Mouse (Mus musculus) urinary bladder, adult 2 months (tissue): ENCODE measurements around the gene Klhl10. TPM values are rescaled to one million over a fixed set of nuclear protein-coding genes. Genes with fewer than 3 reads are reported as not detected.

Source experiments
- DNase-seq: peaks from one replicate; pipeline ENCODE4 v3.0.0; 2022; ENCODE audit warnings: low spot score
- polyA plus RNA-seq: library from polyadenylated mRNA; depleted of rRNA; stranded (reverse); fragments of >200 nt; gene quantifications from 2 replicates; pipeline ENCODE4 v1.2.3, GENCODE M21; 2012

Gene Klhl10
- polyA plus RNA-seq, 1 experiment, result 1.3 TPM

DNA sequence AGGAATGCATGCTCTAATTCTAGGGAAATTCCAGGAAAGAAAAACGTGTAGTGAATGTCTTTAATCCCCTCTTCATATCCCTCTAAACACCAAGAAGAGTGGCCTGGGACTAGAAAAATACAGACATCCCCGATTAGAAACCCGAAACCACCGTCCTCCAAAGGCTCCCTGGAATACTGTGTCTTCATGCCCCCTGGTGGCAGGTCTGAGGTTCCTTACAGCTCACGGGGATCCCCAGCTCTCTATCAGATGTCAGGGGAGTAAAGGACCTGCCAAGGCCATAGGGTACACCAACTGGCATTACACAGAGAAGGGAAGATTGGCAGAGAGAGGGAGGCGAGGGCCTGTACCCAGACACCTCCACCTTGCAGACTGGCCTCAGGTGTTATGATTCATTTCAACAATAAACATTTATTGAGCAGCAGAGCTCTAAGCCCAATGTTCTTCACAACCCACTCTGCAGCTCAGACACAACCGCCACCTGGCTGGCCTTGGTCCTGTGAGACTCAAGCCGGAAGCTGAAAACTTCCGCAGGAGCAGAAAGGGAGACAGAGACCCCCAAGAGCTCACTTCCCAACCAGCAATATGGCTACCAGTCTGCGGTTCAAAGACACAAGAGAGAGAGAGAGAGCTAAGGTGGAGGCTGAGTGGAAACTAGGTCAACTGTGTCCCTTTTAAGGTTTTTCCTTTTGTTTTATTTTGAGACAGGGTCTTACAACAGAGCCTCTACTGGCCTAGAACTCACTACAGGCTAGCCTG, 33.5 kb upstream of the Klhl10 start:
- no peak for DNase-seq

DNA sequence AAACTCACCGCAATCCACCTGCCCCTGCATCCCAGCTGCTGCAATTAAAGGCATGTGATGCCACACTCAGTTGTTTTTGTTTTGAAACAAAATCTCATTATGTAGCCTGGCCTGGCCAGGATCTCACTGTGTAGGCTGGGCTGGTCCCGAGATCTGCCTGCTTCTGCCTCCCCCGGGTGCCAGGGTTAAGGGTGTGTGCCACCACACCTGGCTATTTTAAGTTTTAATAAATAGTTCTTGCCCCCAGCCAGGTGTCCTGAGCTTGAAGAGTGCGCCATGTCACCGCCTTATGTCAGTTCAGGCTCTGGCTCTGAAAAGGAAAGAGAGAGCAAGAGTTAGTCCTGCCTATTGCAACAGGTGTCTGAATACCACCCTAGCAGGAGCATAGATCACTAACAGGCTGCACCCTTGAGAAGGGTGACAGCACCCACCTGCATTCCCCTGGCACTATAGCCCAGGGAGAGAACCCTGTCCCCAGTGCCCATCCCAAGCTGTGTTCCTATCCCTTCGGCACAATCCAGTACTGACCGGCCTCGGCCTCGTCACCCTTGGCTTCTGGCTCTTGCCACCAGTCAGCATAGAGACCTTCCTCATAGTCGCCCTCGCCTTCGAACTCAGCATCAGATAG, 32.8 kb upstream of the Klhl10 start:
- DNase-seq, result no peak

DNA sequence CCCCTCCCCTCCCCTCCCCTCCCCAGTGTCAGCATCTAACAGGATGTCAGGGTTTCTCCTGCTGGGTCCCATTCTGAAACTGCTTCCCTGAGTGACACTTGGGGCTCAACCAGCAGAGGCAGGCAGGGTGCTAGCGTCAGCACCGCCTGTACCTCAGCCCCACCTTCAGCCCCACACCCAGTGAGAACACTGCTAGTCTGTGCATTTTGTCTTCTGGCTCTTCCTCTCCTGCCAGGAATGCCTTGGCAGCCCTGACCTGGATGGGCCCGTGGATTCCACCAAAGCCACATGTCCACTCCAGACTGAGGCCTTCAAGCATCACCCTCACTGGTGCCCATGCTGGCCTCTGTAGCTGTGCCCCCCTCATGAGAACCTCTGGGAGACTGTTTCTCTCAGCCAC, 32.0 kb upstream of the Klhl10 start:
- DNase-seq, result no peak

DNA sequence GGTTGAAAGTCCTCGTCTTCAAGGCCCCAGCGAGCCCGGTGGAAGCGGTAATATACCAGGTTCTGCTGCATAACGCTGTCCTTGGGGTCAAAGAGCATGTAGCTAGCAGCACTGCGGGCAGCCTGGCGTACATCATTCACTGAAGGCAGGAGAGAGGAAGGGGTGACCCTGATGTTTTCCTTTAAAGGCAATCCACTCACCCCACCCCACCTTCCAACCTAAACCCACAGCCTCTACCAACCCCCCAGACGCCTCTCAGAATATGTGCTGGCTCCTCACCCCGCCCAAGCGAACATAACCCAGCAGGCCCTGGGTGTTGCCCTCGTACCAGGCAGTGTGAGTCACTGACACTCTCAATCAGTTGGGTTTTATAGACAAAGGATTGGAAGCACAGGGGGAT, 30.0 kb upstream of the Klhl10 start:
- no peak for DNase-seq

- no peak for DNase-seq
Observed at GRCm38 (mm10) chr11:100413541-100413940, 28.2 kb upstream of the Klhl10 start.

- peak; percentile 80 for DNase-seq
Observed at GRCm38 (mm10) chr11:100414021-100414913, 27.4 kb upstream of the Klhl10 start, which contains the start of gene P3h4. P3h4 (minus strand) TSS chr11:100414836.

DNA sequence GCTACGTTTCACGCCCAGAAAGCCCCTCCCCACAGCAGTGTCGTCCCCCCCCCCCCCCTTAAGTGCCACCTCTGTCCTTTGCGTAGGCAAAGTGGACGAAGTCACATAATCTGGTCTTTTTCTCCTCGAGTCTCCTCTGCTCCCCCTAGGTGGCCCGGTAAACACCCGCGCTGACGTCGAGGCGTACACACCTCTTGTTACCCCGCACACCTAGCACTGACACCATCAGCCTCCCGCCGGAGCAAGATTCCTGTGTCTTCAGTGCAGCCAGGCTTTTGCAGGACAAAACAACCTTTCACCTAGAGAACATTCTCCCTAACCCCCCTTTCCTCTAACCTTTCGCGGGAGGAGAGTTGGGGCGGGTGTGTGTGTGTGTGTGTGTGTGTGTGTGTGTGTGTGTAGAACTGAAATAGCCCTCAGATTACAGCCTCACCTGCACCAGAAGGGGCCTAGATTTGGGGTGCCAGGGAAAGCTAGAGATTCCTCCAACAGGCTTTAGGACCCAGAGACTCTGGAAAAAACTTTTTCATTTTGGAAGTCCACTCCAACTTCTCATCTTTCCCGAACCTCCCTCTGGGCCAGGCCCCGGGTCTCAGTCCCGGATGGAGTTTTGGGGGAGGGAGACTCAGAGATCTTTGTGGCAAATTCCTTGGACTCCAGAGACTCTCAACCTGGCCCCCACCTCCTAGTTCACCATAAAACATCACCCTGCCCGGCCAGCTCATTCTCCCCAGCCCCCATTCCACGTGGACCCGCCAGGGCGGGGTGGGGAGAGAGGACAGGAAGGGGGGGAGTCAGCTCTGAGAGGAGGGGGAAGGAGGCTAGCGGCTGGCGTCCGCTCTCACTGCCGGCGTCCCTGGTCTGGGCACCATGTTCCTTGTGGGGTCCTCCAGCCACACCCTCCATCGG, 26.5 kb upstream of the Klhl10 start, which contains the start of gene Fkbp10:
TSS of gene Fkbp10 (plus strand) at position 784 of the 909 bp plus-strand sequence.
- no peak for DNase-seq

DNA sequence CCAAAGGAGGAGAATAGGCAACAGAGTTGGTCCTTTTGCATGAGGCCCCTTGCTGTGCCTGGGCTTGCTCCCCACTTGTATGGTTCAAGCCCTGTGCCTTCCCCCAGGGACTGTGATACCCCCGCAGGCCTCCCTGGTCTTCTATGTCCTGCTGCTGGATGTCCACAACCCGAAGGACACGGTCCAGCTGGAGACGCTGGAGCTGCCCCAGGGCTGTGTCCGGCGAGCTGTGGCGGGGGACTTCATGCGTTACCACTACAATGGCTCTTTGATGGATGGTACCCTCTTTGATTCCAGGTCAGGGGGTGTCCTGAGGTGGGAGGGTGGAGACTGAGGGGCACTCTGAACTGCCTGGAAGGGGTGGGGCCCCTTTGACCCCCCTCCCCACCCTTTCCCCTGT, 20.2 kb upstream of the Klhl10 start:
- DNase-seq, result no peak

DNA sequence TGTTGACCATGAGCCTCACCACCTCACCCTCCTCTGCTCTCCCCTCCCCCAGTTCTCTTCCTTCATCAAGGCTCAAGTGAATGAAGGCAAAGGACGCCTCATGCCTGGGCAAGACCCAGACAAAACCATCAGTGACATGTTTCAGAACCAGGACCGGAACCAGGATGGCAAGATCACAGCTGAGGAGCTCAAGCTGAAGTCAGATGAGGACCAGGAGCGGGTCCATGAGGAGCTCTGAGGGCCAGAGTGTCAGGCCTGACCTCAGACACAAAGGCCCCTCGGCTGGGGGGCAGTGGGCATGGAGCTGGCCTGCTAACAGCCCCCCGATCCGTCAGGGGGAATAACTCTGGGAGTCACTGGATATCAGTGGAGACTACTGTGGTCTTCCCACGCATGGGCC, 17.9 kb upstream of the Klhl10 start:
- no peak for DNase-seq

- peak; percentile 55 for DNase-seq
Observed at GRCm38 (mm10) chr11:100425851-100426250, 15.9 kb upstream of the Klhl10 start.

- DNase-seq, result no peak
Observed at GRCm38 (mm10) chr11:100426820-100427219, 14.9 kb upstream of the Klhl10 start.

DNA sequence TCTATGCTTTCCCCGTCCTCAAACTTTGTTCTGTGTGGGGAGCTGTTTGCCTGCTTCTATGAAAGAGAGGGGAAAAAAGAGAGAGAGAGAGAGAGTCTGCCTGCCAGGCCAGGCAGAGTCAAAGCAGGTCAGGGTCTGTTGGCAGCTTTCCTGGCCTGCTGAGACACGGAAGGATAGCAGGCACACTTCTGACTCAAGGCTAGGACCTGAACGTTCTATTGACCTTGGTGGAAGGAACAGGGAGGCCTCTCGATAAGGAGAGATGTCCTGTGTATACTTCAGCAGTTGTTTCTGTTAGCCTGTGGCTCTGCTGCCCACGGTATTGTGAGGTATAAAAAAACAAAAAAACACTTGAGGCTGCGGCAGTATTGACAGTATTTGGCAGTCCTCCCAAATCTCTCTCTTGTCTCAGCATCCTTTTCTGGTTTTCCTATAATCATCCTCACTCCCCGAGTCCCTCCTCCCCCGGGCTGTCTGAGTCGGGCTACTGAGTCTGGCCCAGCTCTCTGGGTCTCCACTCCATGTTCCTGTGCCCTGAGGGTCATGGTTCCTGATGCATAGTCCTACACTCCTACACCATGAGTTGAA, 13.0 kb upstream of the Klhl10 start:
- no peak for DNase-seq

DNA sequence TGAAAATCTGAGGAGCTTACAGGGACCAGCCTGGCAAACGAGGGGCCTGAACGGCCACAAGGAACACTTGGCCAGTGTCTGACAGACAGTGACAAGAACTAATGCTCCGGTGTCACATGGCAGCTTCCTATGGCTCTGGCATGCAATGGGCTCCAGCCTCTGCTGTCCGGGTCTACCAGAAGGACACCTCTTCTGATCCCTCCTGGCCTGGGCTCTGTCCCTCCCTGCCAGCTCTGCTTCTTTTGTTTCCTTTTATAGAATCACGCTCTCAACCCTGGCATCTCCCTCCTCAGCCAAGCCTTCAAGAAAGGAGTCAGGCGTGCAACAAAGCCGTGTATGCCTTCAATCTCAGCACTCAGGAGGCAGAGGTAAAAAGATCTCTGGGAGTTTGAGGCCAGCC, 11.7 kb upstream of the Klhl10 start:
- DNase-seq, result no peak

DNA sequence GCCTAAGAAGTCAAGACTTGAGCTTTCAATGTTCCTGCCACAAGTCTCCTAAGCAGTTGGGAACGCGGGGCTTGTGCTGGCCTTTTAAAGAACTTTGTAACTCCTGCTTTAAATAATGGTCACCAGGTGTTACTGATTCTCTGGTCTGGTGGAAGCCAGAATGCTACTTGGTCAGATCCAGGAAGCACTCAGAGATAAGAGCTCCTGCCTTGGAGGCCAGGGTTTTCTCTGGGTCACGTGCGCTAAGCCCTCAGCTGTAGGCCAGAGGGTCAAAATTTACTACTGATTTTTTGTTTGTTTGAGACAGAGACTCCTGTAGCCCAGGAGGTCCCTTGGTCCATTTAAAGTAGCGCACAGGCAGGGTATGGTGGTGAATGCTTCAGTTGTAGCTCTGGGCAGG, 9.7 kb upstream of the Klhl10 start:
- no peak for DNase-seq

GRCm38 (mm10) chr11:100435678-100436246, 6.0 kb upstream of the Klhl10 start:
- DNase-seq, result no peak

DNA sequence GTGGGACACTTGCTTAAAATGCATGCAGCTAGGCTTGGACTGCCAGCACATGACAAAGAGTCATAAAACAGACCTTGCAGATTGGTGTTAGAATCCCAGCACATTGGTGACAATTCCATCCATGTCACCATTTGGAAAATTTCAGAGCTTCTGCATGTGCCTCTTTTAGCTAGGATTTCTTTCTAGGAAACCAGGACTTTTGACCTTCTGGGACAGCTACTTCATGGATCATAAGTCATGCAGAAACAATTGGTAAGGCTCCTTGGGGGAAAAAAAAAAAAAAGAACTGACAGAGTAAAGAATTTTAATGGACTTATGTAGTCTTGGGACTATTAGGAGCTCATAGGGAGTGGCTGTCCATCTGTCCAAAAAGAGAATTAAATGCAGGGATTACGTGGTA, 3.8 kb upstream of the Klhl10 start:
- no peak for DNase-seq

DNA sequence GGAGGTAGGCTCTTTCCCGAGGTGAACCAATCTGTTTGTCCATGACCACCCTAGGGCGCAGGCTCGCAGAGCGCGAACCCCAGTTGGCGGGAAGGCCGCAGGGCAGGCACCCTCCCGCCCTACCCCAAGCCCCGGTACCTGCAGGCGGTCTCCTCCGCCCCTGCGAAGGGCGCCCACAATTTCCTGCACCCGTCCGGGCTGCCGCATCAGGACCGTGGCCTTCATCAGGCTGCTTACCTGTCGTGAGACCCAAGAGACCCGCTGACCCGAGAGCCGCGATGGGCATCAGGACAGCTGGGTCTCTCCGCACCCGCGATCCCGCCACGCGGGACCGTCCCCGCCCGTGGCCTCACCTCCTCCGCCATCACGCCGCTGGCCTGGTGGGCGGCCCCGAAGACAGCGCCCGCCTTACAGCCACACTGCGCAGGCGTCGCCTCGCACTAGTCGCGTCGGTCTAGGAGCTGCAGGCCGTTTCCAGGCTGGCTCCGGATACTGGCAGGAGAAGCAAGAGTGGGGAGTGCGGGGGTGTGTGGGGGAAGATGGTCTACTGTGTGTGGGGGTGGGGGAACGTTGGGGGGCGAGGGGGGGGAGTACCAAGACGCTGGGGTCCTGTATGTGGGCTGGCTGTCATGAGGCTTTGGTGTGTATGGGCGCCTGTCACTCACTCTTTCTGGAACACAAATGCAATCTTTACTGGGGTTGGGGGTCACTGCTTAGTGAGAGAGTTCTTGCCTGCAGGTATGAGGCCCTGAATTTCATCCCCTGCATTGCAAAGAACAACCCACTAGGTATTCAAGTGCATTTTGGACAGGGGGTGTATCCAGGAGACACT, 810 bp upstream of the Klhl10 start:
- DNase-seq, result peak; percentile 72

- DNase-seq, result no peak
Observed at GRCm38 (mm10) chr11:100442625-100443024, 908 bp downstream of the Klhl10 start.

DNA sequence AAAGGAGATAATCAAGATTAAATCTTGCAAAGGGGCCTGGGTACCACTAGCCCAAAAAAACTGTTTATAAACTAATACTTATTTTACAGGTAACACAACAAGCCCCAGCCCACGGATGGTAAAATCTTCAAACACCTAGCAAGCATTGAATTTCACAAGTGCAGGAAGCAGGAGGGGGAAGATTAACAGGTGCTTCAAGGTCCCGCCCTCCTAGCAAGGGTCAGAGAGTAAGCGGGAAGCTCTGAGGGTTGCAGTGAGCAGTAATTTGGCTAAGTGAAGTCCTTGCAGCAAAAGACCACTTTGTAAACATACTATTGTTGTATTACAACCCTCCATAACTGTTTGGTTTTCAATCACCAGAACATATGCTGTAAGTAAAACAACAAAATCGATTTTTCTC, 15.5 kb downstream of the Klhl10 start:
- DNase-seq, result no peak

GRCm38 (mm10) chr11:100457711-100458110, 16.0 kb downstream of the Klhl10 start:
- no peak for DNase-seq
